Mouse (Mus musculus) heart, postnatal 0 days (tissue): Measurements from ENCODE around the gene Lrig2.

ENCODE experiments used
- CTCF ChIP-seq: IDR thresholded peaks from 2 replicates; pipeline ENCODE4 v1.5.1; 2016; ENCODE audit warnings: antibody characterized with exemption, control low read depth, low read depth
- EP300 ChIP-seq: IDR thresholded peaks from 2 replicates; pipeline ENCODE4 v1.6.1; 2016; ENCODE audit warnings: antibody characterized with exemption, low read depth

GRCm38 (mm10) chr3:104401176-104401575 lies 110.5 kb downstream of the Lrig2 start:
- TF ChIP-seq CTCF (no peak), EP300 (no peak)
